Mouse (Mus musculus) hindlimb bud, embryonic 11.5 days (tissue): ENCODE results near the gene Cap1.

Experiments used
- DNase-seq: peaks from one replicate; pipeline ENCODE4 v3.0.0-alpha.2; 2012; ENCODE audit warnings: low read depth, low spot score; ENCODE audit errors: extremely low spot score

The Cap1 gene

GRCm38 (mm10) chr4:122887336-122887735 lies 1.5 kb upstream of the Cap1 start:
- DNase-seq = no peak

- no peak for DNase-seq
These were observed 861 bp upstream of the Cap1 start for GRCm38 (mm10) chr4:122886579-122887254.

- DNase-seq = no peak
These were observed 1.1 kb downstream of the Cap1 start for GRCm38 (mm10) chr4:122884481-122885340.

- no peak for DNase-seq
These were observed 1.8 kb downstream of the Cap1 start for GRCm38 (mm10) chr4:122884051-122884450.

- no peak for DNase-seq
These were observed 2.6 kb downstream of the Cap1 start for GRCm38 (mm10) chr4:122883294-122883693.

GRCm38 (mm10) chr4:122882544-122882943 lies 3.3 kb downstream of the Cap1 start:
- DNase-seq = no peak

- DNase-seq = no peak
These were observed 7.4 kb downstream of the Cap1 start for GRCm38 (mm10) chr4:122878333-122879070.

GRCm38 (mm10) chr4:122873512-122873911 lies 12.3 kb downstream of the Cap1 start:
- no peak for DNase-seq

- DNase-seq = no peak
These were observed 12.9 kb downstream of the Cap1 start for GRCm38 (mm10) chr4:122873003-122873402.

GRCm38 (mm10) chr4:122871989-122872388 lies 13.9 kb downstream of the Cap1 start:
- no peak for DNase-seq

GRCm38 (mm10) chr4:122871269-122871668 lies 14.6 kb downstream of the Cap1 start:
- DNase-seq = no peak

- DNase-seq = no peak
These were observed 15.1 kb downstream of the Cap1 start for GRCm38 (mm10) chr4:122870741-122871140.

GRCm38 (mm10) chr4:122870027-122870426 lies 15.8 kb downstream of the Cap1 start:
- no peak for DNase-seq

GRCm38 (mm10) chr4:122868041-122868440 lies 17.8 kb downstream of the Cap1 start:
- no peak for DNase-seq

GRCm38 (mm10) chr4:122861836-122862235 lies 24.0 kb downstream of the Cap1 start:
- DNase-seq = no peak

- DNase-seq = no peak
These were observed 26.7 kb downstream of the Cap1 start for GRCm38 (mm10) chr4:122859096-122859674.

GRCm38 (mm10) chr4:122857909-122858308 lies 27.9 kb downstream of the Cap1 start:
- no peak for DNase-seq

GRCm38 (mm10) chr4:122854770-122855169 lies 31.1 kb downstream of the Cap1 start:
- no peak for DNase-seq

GRCm38 (mm10) chr4:122853691-122854090 lies 32.2 kb downstream of the Cap1 start:
- no peak for DNase-seq

GRCm38 (mm10) chr4:122851535-122851934 lies 34.3 kb downstream of the Cap1 start:
- no peak for DNase-seq

- DNase-seq = no peak
These were observed 37.7 kb downstream of the Cap1 start for GRCm38 (mm10) chr4:122848150-122848621.
